Mouse (Mus musculus): ENCODE results near the gene Large1. TPM values are rescaled to one million over a fixed set of nuclear protein-coding genes. Genes with fewer than 3 reads are reported as not detected.

The Large1 gene
- polyA plus RNA-seq, 1 experiment from 2014 or later: 15.0 TPM

Small RNA genes lying within 50 kb of the gene (microRNA-seq; reads per million reads assigned to microRNA genes)
- 0.78 reads per million for gene Mir28b
